Mouse (Mus musculus) forebrain, embryonic 16.5 days (tissue): ENCODE measurements at regions not wholly inside any gene's neighbourhood (a gene's known extent, or its start where the extent isn't known, plus 50 kb on each side); places are given as distances from the start of the nearest gene placed in this dataset.

ENCODE experiments used
- ATAC-seq: fragments of 200-750 bp; cut with Nextera tagmentation; 2 replicates; pipeline ENCODE4 v1.8.0; 2017; ENCODE audit warnings: mild to moderate bottlenecking, moderate library complexity
- H3K27ac ChIP-seq: fragments of 300-500 bp; sonication (generic); 2 replicates; pipeline ENCODE4 v1.5.1; 2014; ENCODE audit warnings: low read length, control low read depth
- H3K27me3 ChIP-seq: fragments of 300-500 bp; sonication (generic); replicated peaks from 2 replicates; pipeline ENCODE4 v1.6.1; 2014; ENCODE audit warnings: low read length; ENCODE audit not compliant: control insufficient read depth, insufficient read depth
- H3K36me3 ChIP-seq: fragments of 300-500 bp; sonication (generic); 2 replicates; pipeline ENCODE4 v1.6.1; 2014; ENCODE audit not compliant: control insufficient read depth, insufficient read depth
- H3K4me1 ChIP-seq: fragments of 300-500 bp; sonication (generic); replicated peaks from 2 replicates; pipeline ENCODE4 v1.6.1; 2014; ENCODE audit warnings: low read length; ENCODE audit not compliant: control insufficient read depth, insufficient read depth
- H3K4me2 ChIP-seq: fragments of 300-500 bp; sonication (generic); 2 replicates; pipeline ENCODE4 v1.6.1; 2014; ENCODE audit warnings: mild to moderate bottlenecking, low read length, control low read depth
- H3K4me3 ChIP-seq: fragments of 300-500 bp; sonication (generic); replicated peaks from 2 replicates; pipeline ENCODE4 v1.5.1; 2014; ENCODE audit warnings: mild to moderate bottlenecking, low read length, control low read depth
- H3K9ac ChIP-seq: fragments of 300-500 bp; sonication (generic); replicated peaks from 2 replicates; pipeline ENCODE4 v1.6.1; 2014; ENCODE audit warnings: low read depth, low read length, control low read depth
- H3K9me3 ChIP-seq: fragments of 300-500 bp; sonication (generic); 2 replicates; pipeline ENCODE4 v1.6.1; 2016; ENCODE audit warnings: low read length; ENCODE audit not compliant: control insufficient read depth
- WGBS: fragments of 180-500 bp; shearing (Covaris S2); extraction: QIAGEN DNeasy Blood & Tissue Kit; methylation state at CpG from one replicate; pipeline ENCODE4 v1.1.7; 2014; 5-methylcytosine and 5-hydroxymethylcytosine counted together

GRCm38 (mm10) chr3:50973081-50973480 is 251.2 kb upstream of the Noct start:
- H3K4me1 ChIP-seq, result peaks cover 3% of the 10 kb centered on the region
- 66% methylated on average over 6 of the region's 6 CpGs for WGBS

GRCm38 (mm10) chr3:50976141-50976780 is 248.0 kb upstream of the Noct start:
- no peak overlapping the region for H3K9ac ChIP-seq
- H3K27me3 ChIP-seq, result no peaks in the 10 kb centered on the region
- H3K4me2 ChIP-seq, result no peak overlapping the region
- H3K4me1 ChIP-seq, result peaks cover 3% of the 10 kb centered on the region
- no peak overlapping the region for H3K4me3 ChIP-seq
- no peaks in the 10 kb centered on the region for H3K36me3 ChIP-seq
- no peak for ATAC-seq
- 89% methylated on average over 5 of the region's 5 CpGs for WGBS
- H3K27ac ChIP-seq, result no peak overlapping the region
- no peaks in the 10 kb centered on the region for H3K9me3 ChIP-seq

More at GRCm38 (mm10) chr3:50973081-50973480, 251.2 kb upstream of the Noct start:
- Histone ChIP-seq H3K4me3 (no peak overlapping the region), H3K36me3 (no peaks in the 10 kb centered on the region), H3K9ac (no peak overlapping the region), H3K27me3 (no peaks in the 10 kb centered on the region), H3K4me2 (no peak overlapping the region), H3K27ac (no peak overlapping the region), H3K9me3 (no peaks in the 10 kb centered on the region)
- peak; percentile 39; the same call in 1 of the 2 replicates for ATAC-seq

GRCm38 (mm10) chr3:50976818-50977217 is 247.4 kb upstream of the Noct start:
- H3K4me2 ChIP-seq, result no peak overlapping the region
- H3K27ac ChIP-seq, result no peak overlapping the region
- 69% methylated on average over 6 of the region's 6 CpGs for WGBS
- no peaks in the 10 kb centered on the region for H3K9me3 ChIP-seq
- peaks cover 3% of the 10 kb centered on the region for H3K4me1 ChIP-seq
- H3K27me3 ChIP-seq, result no peaks in the 10 kb centered on the region
- ATAC-seq, result no peak
- no peaks in the 10 kb centered on the region for H3K36me3 ChIP-seq
- no peak overlapping the region for H3K4me3 ChIP-seq
- H3K9ac ChIP-seq, result no peak overlapping the region

GRCm38 (mm10) chr3:50978636-50979035 is 245.6 kb upstream of the Noct start:
- Histone ChIP-seq H3K4me1 (peaks cover 9% of the 10 kb centered on the region; the same call in 1 of the 2 replicates), H3K36me3 (no peaks in the 10 kb centered on the region), H3K27me3 (no peaks in the 10 kb centered on the region), H3K27ac (no peak overlapping the region), H3K4me2 (no peak overlapping the region), H3K4me3 (no peak overlapping the region), H3K9me3 (no peaks in the 10 kb centered on the region), H3K9ac (no peak overlapping the region)
- no peak for ATAC-seq
- 74% methylated on average over 5 of the region's 5 CpGs for WGBS

- Histone ChIP-seq H3K36me3 (no peaks in the 10 kb centered on the region), H3K4me1 (peaks cover 13% of the 10 kb centered on the region), H3K27me3 (no peaks in the 10 kb centered on the region), H3K4me3 (no peak overlapping the region), H3K9me3 (no peaks in the 10 kb centered on the region), H3K4me2 (no peak overlapping the region), H3K27ac (no peak overlapping the region), H3K9ac (no peak overlapping the region)
- 79% methylated on average over 3 of the region's 3 CpGs for WGBS
- no peak for ATAC-seq
Observed at GRCm38 (mm10) chr3:50979592-50979991, 244.7 kb upstream of the Noct start.

- H3K9me3 ChIP-seq, result no peaks in the 10 kb centered on the region
- H3K4me2 ChIP-seq, result no peak overlapping the region
- peaks cover 13% of the 10 kb centered on the region for H3K4me1 ChIP-seq
- no peak for ATAC-seq
- H3K27me3 ChIP-seq, result no peaks in the 10 kb centered on the region
- H3K36me3 ChIP-seq, result no peaks in the 10 kb centered on the region
- H3K4me3 ChIP-seq, result no peak overlapping the region
- H3K27ac ChIP-seq, result no peak overlapping the region
- H3K9ac ChIP-seq, result no peak overlapping the region
- WGBS, result 95% methylated on average over 7 of the region's 7 CpGs
Observed at GRCm38 (mm10) chr3:50981751-50982150, 242.5 kb upstream of the Noct start.

- H3K4me2 ChIP-seq, result no peak overlapping the region
- H3K9me3 ChIP-seq, result no peaks in the 10 kb centered on the region
- no peaks in the 10 kb centered on the region for H3K36me3 ChIP-seq
- 60% methylated on average over 9 of the region's 9 CpGs for WGBS
- H3K4me1 ChIP-seq, result peaks cover 13% of the 10 kb centered on the region
- no peak overlapping the region for H3K9ac ChIP-seq
- ATAC-seq, result no peak
- H3K4me3 ChIP-seq, result no peak overlapping the region
- 0 out of 2 replicates have a peak overlapping the region, but pooled peaks have one; percentile 16 for H3K27ac ChIP-seq
- H3K27me3 ChIP-seq, result no peaks in the 10 kb centered on the region
Observed at GRCm38 (mm10) chr3:50982649-50983048, 241.6 kb upstream of the Noct start.

GRCm38 (mm10) chr3:50983126-50983525 is 241.1 kb upstream of the Noct start:
- ATAC-seq, result peak; percentile 39
- H3K27me3 ChIP-seq, result no peaks in the 10 kb centered on the region
- peak overlapping the region; percentile 22 for H3K27ac ChIP-seq

GRCm38 (mm10) chr3:50983962-50984765 is 240.1 kb upstream of the Noct start:
- H3K4me3 ChIP-seq, result no peak overlapping the region
- ATAC-seq, result peak; percentile 84
- H3K9me3 ChIP-seq, result no peaks in the 10 kb centered on the region
- no peak overlapping the region for H3K9ac ChIP-seq
- H3K27ac ChIP-seq, result peak overlapping the region; percentile 84
- H3K36me3 ChIP-seq, result no peaks in the 10 kb centered on the region
- H3K4me2 ChIP-seq, result no peak overlapping the region
- WGBS, result 47% methylated on average over 12 of the region's 12 CpGs
- H3K4me1 ChIP-seq, result peaks cover 13% of the 10 kb centered on the region
- no peaks in the 10 kb centered on the region for H3K27me3 ChIP-seq

More at GRCm38 (mm10) chr3:50983126-50983525, 241.1 kb upstream of the Noct start:
- no peak overlapping the region for H3K4me3 ChIP-seq
- no peak overlapping the region for H3K9ac ChIP-seq
- peaks cover 13% of the 10 kb centered on the region for H3K4me1 ChIP-seq
- no peak overlapping the region for H3K4me2 ChIP-seq
- no peaks in the 10 kb centered on the region for H3K9me3 ChIP-seq
- 79% methylated on average over 5 of the region's 5 CpGs for WGBS
- H3K36me3 ChIP-seq, result no peaks in the 10 kb centered on the region
